Mouse (Mus musculus) limb, embryonic 12.5 days (tissue): ENCODE measurements around the gene Git2. TPM values are rescaled to one million over a fixed set of nuclear protein-coding genes. Genes with fewer than 3 reads are reported as not detected.

Experiments
- ATAC-seq: fragments of 200-750 bp; cut with Nextera tagmentation; 2 replicates; pipeline ENCODE4 v1.8.0; 2017; ENCODE audit warnings: low read depth, moderate TSS enrichment; ENCODE audit not compliant: insufficient number of reproducible peaks, insufficient read depth, low FRiP score, low TSS enrichment
- H3K27ac ChIP-seq: fragments of 300-500 bp; sonication (generic); 2 replicates; pipeline ENCODE4 v1.5.1; 2016; ENCODE audit warnings: mild to moderate bottlenecking, moderate library complexity
- H3K27me3 ChIP-seq: fragments of 300-500 bp; sonication (generic); 2 replicates; pipeline ENCODE4 v1.6.1; 2016; ENCODE audit warnings: mild to moderate bottlenecking, moderate library complexity
- H3K36me3 ChIP-seq: fragments of 300-500 bp; sonication (generic); 2 replicates; pipeline ENCODE4 v1.6.1; 2016; ENCODE audit warnings: mild to moderate bottlenecking, moderate library complexity
- H3K4me1 ChIP-seq: fragments of 300-500 bp; sonication (generic); replicated peaks from 2 replicates; pipeline ENCODE4 v1.6.1; 2016
- H3K4me2 ChIP-seq: fragments of 300-500 bp; sonication (generic); 2 replicates; pipeline ENCODE4 v1.6.1; 2016; ENCODE audit warnings: mild to moderate bottlenecking, moderate library complexity
- H3K4me3 ChIP-seq: fragments of 300-500 bp; sonication (generic); replicated peaks from 2 replicates; pipeline ENCODE4 v1.5.1; 2016; ENCODE audit warnings: mild to moderate bottlenecking
- H3K9ac ChIP-seq: fragments of 300-500 bp; sonication (generic); replicated peaks from 2 replicates; pipeline ENCODE4 v1.6.1; 2016; ENCODE audit warnings: mild to moderate bottlenecking, moderate library complexity
- H3K9me3 ChIP-seq: fragments of 300-500 bp; sonication (generic); 2 replicates; pipeline ENCODE4 v1.6.1; 2016; ENCODE audit warnings: mild to moderate bottlenecking, moderate library complexity
- WGBS: fragments of 180-500 bp; shearing (Covaris S2); methylation state at CpG from one replicate; pipeline ENCODE4 v1.1.7; 2016; 5-methylcytosine and 5-hydroxymethylcytosine counted together
- polyA plus RNA-seq: library from polyadenylated mRNA; unstranded; fragments of >200 nt; fragmentation: Nextera tagmentation; extraction: Ambion mirVana; gene quantifications from 2 replicates; pipeline ENCODE4 v1.2.1, GENCODE M21; 2016

Git2 gene
- polyA plus RNA-seq, 1 experiment from 2014 or later = 48.8 TPM

DNA sequence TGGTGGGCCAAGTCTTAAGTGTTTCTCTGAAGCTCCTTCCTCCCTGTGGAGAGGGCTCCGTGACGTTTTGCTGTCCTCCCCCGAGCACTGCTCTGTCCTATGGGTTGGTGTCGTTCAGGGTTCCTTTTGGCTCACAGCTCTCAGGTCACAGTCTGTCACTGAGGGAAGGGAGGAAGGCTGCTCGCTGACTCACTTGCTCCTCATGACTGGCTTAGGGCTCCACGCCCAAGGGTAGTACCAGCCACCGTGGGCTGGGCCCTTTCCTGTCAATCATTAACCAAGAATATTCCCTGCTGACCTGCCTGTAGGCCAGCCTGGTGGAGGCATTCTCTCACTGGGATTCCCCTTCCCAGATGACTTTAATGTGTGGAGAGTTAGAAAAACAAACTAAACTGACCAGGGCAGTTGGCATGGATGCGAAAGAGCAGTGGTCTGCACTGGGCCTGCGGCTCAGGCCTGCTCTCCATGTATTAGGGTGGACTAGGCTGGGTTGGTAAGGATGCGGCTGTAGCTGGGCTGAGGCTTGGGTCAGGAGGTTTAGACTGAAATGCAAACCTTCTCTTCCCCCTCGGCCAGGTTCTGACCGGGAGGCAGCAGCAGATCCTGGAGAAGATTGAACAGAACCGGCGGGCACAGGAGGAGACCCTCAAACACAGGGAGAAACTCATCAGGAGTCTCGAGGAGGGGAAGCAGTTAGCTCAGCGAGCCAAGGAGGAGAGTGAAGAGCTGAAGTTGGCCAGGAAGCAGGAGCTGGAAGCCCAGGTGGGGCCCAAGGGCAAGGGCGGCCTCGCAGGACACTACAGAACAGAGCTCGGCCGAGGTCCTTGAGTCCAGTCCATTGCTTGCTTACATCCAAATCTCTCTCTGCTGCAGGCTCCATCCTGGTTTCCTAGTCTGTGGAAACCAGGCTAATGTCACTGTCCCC is 56.1 kb downstream of the Git2 start:
- Histone ChIP-seq H3K36me3 (peaks cover 94% of the 10 kb centered on the region), H3K9me3 (0 out of 2 replicates have a peak, but pooled peaks cover 3% of the 10 kb centered on the region), H3K4me3 (no peak overlapping the region), H3K4me1 (no peaks in the 10 kb centered on the region), H3K27me3 (no peaks in the 10 kb centered on the region), H3K27ac (no peak overlapping the region), H3K9ac (no peak overlapping the region), H3K4me2 (no peak overlapping the region)
- WGBS = 88% methylated on average over 20 of the region's 20 CpGs
- no peak for ATAC-seq

- ATAC-seq = no peak
- Histone ChIP-seq H3K36me3 (peaks cover 94% of the 10 kb centered on the region), H3K9me3 (no peaks in the 10 kb centered on the region), H3K4me3 (no peak overlapping the region), H3K27ac (no peak overlapping the region), H3K27me3 (no peaks in the 10 kb centered on the region), H3K4me1 (no peaks in the 10 kb centered on the region), H3K9ac (no peak overlapping the region), H3K4me2 (no peak overlapping the region)
- 88% methylated on average over 13 of the region's 13 CpGs for WGBS
These were observed 56.8 kb downstream of the Git2 start for GRCm38 (mm10) chr5:114718483-114718882.

DNA sequence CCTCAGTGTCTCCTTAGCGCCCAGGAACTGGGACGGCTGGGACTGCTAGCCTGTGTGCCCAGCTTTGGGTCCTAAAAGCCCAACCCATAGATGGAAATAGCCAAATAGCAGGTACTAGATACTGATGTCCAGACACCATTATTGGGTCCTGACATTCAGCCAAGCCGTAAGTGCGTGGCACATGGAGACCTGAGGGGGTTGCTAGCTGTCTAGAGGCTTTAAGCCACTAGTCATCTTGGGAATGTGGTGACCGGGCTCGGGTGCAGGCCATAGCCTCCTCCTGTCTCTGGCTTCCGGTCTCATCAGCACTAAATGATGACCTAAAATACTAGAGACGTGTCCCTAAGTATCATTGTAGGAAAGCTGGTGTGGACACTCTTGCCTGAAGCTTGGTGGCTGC is 57.4 kb downstream of the Git2 start:
- H3K4me3 ChIP-seq = no peak overlapping the region
- WGBS = 92% methylated on average over 8 of the region's 8 CpGs
- H3K4me1 ChIP-seq = no peaks in the 10 kb centered on the region
- peaks cover 99% of the 10 kb centered on the region for H3K36me3 ChIP-seq
- no peaks in the 10 kb centered on the region for H3K27me3 ChIP-seq
- ATAC-seq = no peak
- no peaks in the 10 kb centered on the region for H3K9me3 ChIP-seq
- no peak overlapping the region for H3K9ac ChIP-seq
- H3K4me2 ChIP-seq = no peak overlapping the region
- no peak overlapping the region for H3K27ac ChIP-seq

DNA sequence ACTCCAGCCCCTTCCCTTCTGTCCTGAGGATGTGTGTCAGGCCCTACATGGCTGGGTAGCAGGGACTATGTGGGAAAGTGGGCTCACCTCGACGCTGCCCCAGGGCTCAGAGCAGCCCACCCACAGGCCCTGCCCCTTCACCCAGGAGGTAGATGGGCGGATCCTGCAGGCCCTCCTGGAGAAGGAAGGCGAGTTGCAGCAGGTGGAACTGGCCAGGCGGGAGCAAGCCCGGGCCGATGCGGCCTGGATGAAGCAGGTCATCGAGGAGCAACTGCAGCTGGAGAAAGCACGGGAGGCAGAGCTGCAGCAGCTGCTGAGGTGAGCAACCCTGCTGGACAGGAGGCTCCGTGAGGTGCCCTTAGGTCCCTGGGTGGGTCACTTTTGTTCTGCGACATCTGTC is 58.0 kb downstream of the Git2 start:
- ATAC-seq = no peak
- Histone ChIP-seq H3K36me3 (peaks cover 99% of the 10 kb centered on the region), H3K4me3 (no peak overlapping the region), H3K4me1 (no peaks in the 10 kb centered on the region), H3K27ac (no peak overlapping the region), H3K9ac (no peak overlapping the region), H3K27me3 (no peaks in the 10 kb centered on the region), H3K9me3 (no peaks in the 10 kb centered on the region), H3K4me2 (no peak overlapping the region)
- 84% methylated on average over 12 of the region's 12 CpGs for WGBS

DNA sequence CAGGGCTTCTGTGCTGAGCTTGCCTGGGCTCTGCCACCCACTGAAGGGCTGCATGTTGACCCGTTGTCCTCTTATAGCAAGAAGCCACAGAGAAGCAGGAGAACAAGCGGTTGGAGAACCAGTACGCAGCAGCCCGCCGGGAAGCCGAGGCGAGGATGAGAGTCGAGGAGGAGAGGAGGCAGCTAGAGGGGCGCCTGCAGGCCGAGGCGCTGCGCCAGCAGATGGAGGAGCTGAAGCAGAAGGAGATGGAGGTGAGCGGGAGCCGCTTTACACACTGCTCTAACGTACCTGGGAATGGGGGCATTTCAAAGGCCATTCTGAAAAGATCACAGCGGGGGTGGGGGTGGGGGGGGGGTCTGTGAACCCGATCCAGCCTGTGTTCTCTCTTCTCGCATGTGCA is 60.8 kb downstream of the Git2 start:
- no peak overlapping the region for H3K4me2 ChIP-seq
- WGBS = 92% methylated on average over 18 of the region's 18 CpGs

DNA sequence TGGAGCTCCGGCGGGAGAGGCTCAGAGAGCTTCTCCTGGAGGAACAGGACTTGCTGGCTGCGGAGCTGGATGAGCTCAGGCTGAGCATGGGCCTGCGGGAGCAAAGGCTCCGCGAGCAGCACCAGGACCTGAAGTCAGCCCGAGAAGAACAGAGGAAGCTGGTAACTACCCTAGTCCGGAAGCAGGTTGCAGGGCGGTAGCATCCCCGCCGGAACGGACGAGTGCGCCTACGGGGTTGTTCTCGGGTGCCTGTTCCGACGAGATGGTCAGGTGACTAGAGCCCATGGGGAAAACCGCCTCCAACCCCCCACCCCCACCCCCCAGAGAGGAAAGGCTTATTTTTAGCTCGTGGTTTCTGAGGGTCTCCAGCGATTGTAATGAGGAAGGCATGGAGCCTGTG is 66.0 kb downstream of the Git2 start:
- no peaks in the 10 kb centered on the region for H3K27me3 ChIP-seq
- peaks cover 6% of the 10 kb centered on the region for H3K4me1 ChIP-seq
- no peak overlapping the region for H3K27ac ChIP-seq
- H3K4me2 ChIP-seq = 0 out of 2 replicates have a peak overlapping the region, but pooled peaks have one; percentile 17
- H3K9me3 ChIP-seq = no peaks in the 10 kb centered on the region
- H3K36me3 ChIP-seq = peaks cover 51% of the 10 kb centered on the region
- no peak overlapping the region for H3K4me3 ChIP-seq
- ATAC-seq = no peak
- WGBS = 94% methylated on average over 21 of the region's 21 CpGs
- H3K9ac ChIP-seq = no peak overlapping the region

More for the DNA sequence above, 60.8 kb downstream of the Git2 start:
- Histone ChIP-seq H3K9me3 (no peaks in the 10 kb centered on the region), H3K27ac (no peak overlapping the region), H3K27me3 (no peaks in the 10 kb centered on the region), H3K4me1 (no peaks in the 10 kb centered on the region), H3K4me3 (no peak overlapping the region), H3K36me3 (peaks cover 99% of the 10 kb centered on the region), H3K9ac (no peak overlapping the region)
- no peak for ATAC-seq

DNA sequence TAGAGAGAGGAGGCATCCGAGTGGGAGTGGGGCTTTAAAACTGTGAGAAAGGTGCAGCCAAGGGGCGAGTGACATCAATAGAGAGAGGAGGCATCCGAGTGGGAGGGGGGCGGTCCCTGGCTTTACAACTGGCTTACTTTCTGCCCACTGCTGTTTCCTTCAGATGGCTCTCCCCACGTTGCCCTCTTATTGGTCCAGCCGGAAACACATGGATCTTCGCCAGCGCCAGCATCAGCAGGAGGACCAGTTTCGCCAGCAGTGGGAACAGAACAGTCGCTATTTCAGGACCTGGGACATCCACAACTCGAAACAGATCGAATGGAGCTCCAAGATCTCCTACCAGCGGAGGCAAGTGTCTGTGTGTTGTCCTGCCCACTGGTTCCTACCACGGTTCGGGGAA is 66.8 kb downstream of the Git2 start:
- ATAC-seq = no peak
- peaks cover 43% of the 10 kb centered on the region for H3K36me3 ChIP-seq
- peak overlapping the region; percentile 73 for H3K9ac ChIP-seq
- no peaks in the 10 kb centered on the region for H3K9me3 ChIP-seq
- H3K4me1 ChIP-seq = peaks cover 6% of the 10 kb centered on the region
- no peaks in the 10 kb centered on the region for H3K27me3 ChIP-seq
- WGBS = 55% methylated on average over 15 of the region's 15 CpGs
- H3K4me2 ChIP-seq = peak overlapping the region; percentile 64
- H3K4me3 ChIP-seq = peak overlapping the region; percentile 89
- no peak overlapping the region for H3K27ac ChIP-seq

DNA sequence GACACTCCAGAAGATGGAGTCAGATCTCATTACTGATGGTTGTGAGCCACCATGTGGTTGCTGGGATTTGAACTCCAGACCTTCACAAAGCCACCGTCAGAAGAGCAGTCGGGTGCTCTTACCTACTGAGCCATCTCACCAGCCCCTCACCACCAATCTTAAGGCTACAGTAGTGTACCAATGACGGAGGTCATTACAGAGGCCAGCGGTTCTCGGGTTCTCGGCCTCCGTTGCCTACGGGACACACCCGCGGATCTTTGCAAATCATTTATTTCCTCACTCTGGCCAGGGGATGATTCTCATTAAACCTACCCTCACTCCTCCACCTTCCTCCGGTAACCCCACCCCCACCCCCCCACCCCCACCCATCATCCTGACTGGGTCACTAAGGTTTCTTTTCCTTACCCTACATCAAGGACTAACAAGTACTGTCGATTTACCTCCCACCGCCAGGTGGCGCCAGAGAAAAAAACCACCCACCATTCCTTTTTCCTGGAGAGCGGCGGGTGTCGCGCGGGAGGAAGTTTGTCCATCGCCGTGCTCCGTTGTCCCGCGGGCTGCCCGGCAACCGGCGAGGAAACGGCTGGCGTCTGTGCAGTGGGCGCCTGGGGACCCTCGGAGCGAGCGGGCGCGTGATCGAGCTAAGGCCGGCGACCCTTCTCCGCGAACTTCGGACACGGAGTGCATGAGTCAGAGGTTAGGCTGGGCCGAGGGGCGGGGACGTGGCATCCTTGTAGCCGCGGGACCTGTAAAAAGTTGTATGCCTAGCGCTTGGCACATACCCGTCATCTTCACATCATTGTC is 67.8 kb downstream of the Git2 start, which contains the start of gene Tchp:
TSS of gene Tchp (plus strand) at position 496 of the 804 bp plus-strand sequence.
- peak within 1 kb of the TSS; percentile 25; the same call in 1 of the 2 replicates for H3K27ac ChIP-seq
- WGBS = 2% methylated on average over 49 of the region's 49 CpGs

GRCm38 (mm10) chr5:114702403-114703392 is 72.6 kb downstream of the Git2 start:
- H3K4me3 ChIP-seq = no peak overlapping the region
- ATAC-seq = no peak
- no peak overlapping the region for H3K9ac ChIP-seq
- H3K9me3 ChIP-seq = no peaks in the 10 kb centered on the region
- H3K36me3 ChIP-seq = no peaks in the 10 kb centered on the region
- no peak overlapping the region for H3K27ac ChIP-seq
- 64% methylated on average over 14 of the region's 14 CpGs for whole genome bisulfite sequencing
- no peak overlapping the region for H3K4me2 ChIP-seq
- no peaks in the 10 kb centered on the region for H3K4me1 ChIP-seq
- H3K27me3 ChIP-seq = no peaks in the 10 kb centered on the region

More for the DNA sequence above, 67.8 kb downstream of the Git2 start, which contains the start of gene Tchp:
- Histone ChIP-seq H3K27me3 (no peaks in the 10 kb centered on the region), H3K9me3 (no peaks in the 10 kb centered on the region), H3K4me3 (peak within 1 kb of the TSS; percentile 89), H3K4me1 (peaks cover 6% of the 10 kb centered on the region), H3K9ac (peak within 1 kb of the TSS; percentile 73), H3K36me3 (peaks cover 34% of the 10 kb centered on the region), H3K4me2 (peak within 1 kb of the TSS; percentile 64)
- peak; percentile 64; the same call in 1 of the 2 replicates for ATAC-seq

DNA sequence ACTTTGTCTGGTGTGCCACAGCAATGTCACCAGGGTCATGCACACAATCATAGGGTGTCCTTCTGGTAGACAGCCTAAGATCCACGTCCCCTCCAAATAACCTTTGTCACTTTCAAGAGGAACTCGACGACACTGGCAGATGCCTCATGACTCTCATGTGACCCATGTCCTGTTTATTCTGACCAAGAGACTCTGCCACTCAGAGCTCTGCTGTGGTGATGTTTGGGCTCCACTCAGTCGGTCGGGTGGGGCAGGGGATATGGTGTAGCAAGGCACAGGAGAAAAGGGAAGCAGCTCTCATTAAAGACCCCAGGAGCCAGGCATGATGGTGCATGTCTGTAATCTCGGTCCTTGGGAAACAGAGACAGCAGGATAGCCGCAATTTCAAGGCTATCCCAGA is 76.3 kb downstream of the Git2 start:
- Histone ChIP-seq H3K27ac (no peak overlapping the region), H3K4me1 (no peaks in the 10 kb centered on the region), H3K9me3 (no peaks in the 10 kb centered on the region), H3K36me3 (no peaks in the 10 kb centered on the region), H3K27me3 (no peaks in the 10 kb centered on the region), H3K9ac (no peak overlapping the region), H3K4me3 (no peak overlapping the region), H3K4me2 (no peak overlapping the region)
- no peak for ATAC-seq
- 60% methylated on average over 7 of the region's 7 CpGs for WGBS
